Mouse (Mus musculus): ENCODE measurements around the gene Mcpt8. TPM values are rescaled to one million over a fixed set of nuclear protein-coding genes. Genes with fewer than 3 reads are reported as not detected.
"Not testable (repeated sequence)": the region's sequence is repeated elsewhere in the genome, so short reads cannot be mapped to it uniquely, and the experiment has no call there.

Mcpt8 gene
- total RNA-seq (2021): not detected
- long read RNA-seq, experiment 1: 0 reads
- long read RNA-seq, experiment 2: 0 reads

DNA sequence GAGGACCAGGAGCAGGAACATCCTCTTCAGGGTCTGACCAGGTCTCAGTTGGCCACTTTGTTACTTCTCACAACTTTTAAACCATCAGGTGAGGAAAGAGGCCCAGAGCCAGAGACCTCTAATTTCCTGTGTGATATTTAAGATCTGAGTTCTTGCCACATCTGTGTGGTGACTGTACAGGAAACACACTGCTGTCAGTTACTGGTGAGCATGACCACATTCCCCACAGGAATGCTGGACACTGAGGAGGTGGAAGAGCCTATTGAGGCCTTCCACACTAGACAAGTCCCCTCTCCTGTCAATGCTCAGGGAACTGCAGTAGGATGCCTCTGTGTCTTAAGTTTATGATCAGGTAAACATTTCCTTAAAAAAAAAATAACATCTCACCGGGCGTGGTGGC lies at the start of gene Mcpt8:
Gene Mcpt8 (minus strand): TSS at position 107 of the 400 bp plus-strand sequence.
- no peak for TF ChIP-seq CTCF (IDR thresholded peaks at IDR 0.05)
- DNase-seq: no peak
- H3K4me3 ChIP-seq: no peak within 1 kb of the TSS
- intact Hi-C loops (cut with DNase I): no loop called here
- no peak within 1 kb of the TSS for H3K27ac ChIP-seq

GRCm38 (mm10) chr14:56133675-56134074 lies 48.6 kb upstream of the Mcpt8 start:
- intact Hi-C loops (cut with DNase I); H3K4me3 ChIP-seq; H3K27ac ChIP-seq: not testable (repeated sequence)

DNA sequence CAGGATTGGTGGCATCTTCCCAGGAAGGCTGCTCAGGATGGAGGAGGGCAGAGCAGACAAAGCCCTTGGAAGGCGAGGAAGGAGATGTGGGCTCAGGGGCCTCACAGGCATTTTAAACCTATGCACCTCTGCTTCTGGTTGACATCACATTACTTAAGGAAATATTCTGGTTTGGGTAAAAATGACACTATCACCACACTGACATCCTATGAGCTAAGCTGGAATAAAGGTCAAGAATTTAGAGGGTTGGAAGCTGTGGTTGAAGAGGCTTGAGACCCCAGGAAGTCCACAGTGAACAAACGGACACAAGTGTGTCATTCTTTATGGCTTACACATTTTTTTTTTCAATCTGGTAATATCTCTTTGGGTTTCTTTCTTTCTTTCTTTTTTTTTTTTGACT lies 47.4 kb upstream of the Mcpt8 start, which contains the start of gene Gzmd:
Gene Gzmd (minus strand): TSS at position 101 of the 400 bp plus-strand sequence.
- H3K4me3 ChIP-seq; intact Hi-C loops (cut with DNase I): not testable (repeated sequence)

More at GRCm38 (mm10) chr14:56133675-56134074, 48.6 kb upstream of the Mcpt8 start:
- not testable (repeated sequence) for DNase-seq

GRCm38 (mm10) chr14:56128341-56128740 lies 43.3 kb upstream of the Mcpt8 start:
- H3K4me3 ChIP-seq: no peak overlapping the region
- DNase-seq: no peak
- intact Hi-C loops (cut with DNase I): no loop called here
- peak; percentile 12; the same call in 1 of the 2 replicates for TF ChIP-seq CTCF (IDR thresholded peaks at IDR 0.05)
- no peak overlapping the region for H3K27ac ChIP-seq

More for the DNA sequence above, 47.4 kb upstream of the Mcpt8 start, which contains the start of gene Gzmd:
- DNase-seq, H3K27ac ChIP-seq: not testable (repeated sequence)

GRCm38 (mm10) chr14:56123516-56123915 lies 38.4 kb upstream of the Mcpt8 start:
- H3K27ac ChIP-seq: no peak overlapping the region
- intact Hi-C loops (cut with DNase I): no loop called here
- no peak for DNase-seq
- TF ChIP-seq CTCF (IDR thresholded peaks at IDR 0.05): no peak
- H3K4me3 ChIP-seq: no peak overlapping the region

DNA sequence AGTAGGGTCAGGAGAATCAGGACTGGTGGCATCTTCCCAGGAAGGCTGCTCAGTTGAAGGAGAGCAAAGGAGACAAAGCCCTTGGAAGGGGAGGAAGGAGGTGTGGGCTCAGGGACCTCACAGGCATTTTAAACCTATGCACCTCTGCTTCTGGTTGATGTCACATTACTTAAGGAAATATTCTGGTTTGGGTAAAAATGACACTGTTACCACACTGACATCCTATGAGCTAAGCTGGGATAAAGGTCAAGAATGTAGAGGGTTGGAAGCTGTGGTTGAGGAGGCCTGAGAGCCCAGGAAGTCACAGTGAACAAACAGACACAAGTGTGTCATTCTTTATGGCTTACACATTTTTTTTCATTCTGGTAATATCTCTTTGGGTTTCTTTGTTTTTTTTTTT lies 35.5 kb upstream of the Mcpt8 start, which contains the start of gene Gzme:
Gene Gzme (minus strand): TSS at position 101 of the 400 bp plus-strand sequence.
- intact Hi-C loops (cut with DNase I): no loop called here
- DNase-seq: no peak
- no peak for TF ChIP-seq CTCF (IDR thresholded peaks at IDR 0.05)
- no peak within 1 kb of the TSS for H3K4me3 ChIP-seq
- no peak within 1 kb of the TSS for H3K27ac ChIP-seq

DNA sequence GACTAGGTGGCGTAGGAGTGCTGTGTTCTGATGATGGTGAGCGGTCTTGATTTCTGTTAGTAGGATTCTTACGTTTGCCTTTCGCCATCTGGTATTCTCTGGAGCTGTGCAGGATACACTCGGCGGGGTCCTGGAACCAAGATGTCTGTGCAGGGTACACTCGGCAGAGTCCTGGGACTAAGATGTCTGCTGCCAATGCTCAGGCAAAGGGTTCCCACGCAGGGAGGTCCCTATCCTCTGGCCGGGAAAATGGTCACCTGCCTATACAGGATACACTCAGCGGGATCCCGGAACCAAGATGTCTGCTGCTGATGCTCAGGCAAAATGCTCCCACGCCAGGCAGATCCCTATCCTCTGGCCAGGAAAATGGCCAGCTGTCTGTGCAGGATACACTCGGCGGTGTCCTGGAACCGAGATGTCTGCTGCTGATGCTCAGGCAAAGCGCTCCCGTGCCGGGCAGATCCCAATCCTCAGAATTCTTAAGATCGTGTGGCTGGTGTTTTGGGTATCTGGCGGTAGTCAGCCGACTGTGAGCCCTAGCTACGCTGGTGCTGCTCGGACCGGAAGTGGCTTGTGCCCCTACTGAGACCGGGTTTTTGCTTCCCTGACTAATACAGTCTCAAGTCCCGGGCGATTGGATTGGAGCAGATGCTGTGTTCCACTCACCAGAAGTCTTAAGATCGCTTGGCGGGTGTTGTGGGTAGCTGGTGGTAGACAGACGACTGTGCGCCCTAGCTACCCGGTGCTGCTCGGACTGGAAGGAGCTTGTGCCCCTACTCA lies 30.6 kb upstream of the Mcpt8 start:
- DNase-seq; H3K4me3 ChIP-seq; intact Hi-C loops (cut with DNase I); H3K27ac ChIP-seq: not testable (repeated sequence)

DNA sequence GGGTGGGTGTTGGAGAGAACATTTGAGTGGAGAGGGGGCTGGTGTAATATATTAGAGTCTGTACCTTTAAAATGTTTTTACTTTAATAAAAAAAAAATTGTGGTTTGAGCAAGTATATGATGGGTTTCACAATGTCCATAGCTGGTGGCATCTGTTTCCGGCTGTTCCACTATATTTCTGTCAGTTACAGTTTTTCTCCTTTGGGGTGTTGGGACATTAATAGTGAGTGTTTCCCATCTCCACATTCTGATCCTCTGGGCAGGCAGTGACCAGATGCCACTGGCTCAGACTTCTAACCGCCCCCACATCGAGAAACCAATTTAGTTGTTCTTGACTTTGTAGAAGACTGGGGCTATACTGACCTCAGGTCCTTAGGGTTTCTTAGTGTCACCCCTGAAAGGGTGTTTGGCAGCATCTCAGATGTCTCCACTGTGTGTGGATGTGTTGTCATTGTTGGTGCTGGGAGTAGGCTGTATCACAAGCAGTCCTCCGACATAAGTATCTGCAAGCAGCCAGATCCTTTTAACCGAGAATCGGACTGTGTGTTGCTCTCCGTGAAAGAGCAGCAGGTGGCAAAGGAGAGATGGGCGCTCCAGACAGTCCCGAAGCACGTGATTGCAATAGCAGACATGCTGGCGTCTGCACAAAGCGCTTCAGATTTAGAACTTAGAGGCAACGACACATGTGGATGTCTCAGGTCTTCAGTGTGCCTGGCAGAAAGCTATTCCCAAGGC lies 20.5 kb upstream of the Mcpt8 start:
- no peak for TF ChIP-seq CTCF (IDR thresholded peaks at IDR 0.05)
- Histone ChIP-seq H3K27ac (no peak overlapping the region), H3K4me3 (no peak overlapping the region)
- no peak for DNase-seq
- intact Hi-C loops (cut with DNase I): no loop called here

GRCm38 (mm10) chr14:56105016-56105415 lies 19.9 kb upstream of the Mcpt8 start:
- no peak for TF ChIP-seq CTCF (IDR thresholded peaks at IDR 0.05)
- no peak for DNase-seq
- intact Hi-C loops (cut with DNase I): no loop called here
- Histone ChIP-seq H3K27ac (no peak overlapping the region), H3K4me3 (no peak overlapping the region)

- H3K4me3 ChIP-seq: no peak overlapping the region
- TF ChIP-seq CTCF (IDR thresholded peaks at IDR 0.05): no peak
- DNase-seq: no peak
- H3K27ac ChIP-seq: no peak overlapping the region
- intact Hi-C loops (cut with DNase I): no loop called here
Measured at GRCm38 (mm10) chr14:56103452-56103851, 18.4 kb upstream of the Mcpt8 start.

- H3K4me3 ChIP-seq: no peak within 1 kb of the TSS
- no peak for TF ChIP-seq CTCF (IDR thresholded peaks at IDR 0.05)
- no peak for DNase-seq
- H3K27ac ChIP-seq: no peak within 1 kb of the TSS
- intact Hi-C loops (cut with DNase I): no loop called here
Measured at GRCm38 (mm10) chr14:56102386-56102785, 17.3 kb upstream of the Mcpt8 start, which contains the start of gene Ctsg. Gene Ctsg, minus strand, starts transcription at chr14:56102574.

DNA sequence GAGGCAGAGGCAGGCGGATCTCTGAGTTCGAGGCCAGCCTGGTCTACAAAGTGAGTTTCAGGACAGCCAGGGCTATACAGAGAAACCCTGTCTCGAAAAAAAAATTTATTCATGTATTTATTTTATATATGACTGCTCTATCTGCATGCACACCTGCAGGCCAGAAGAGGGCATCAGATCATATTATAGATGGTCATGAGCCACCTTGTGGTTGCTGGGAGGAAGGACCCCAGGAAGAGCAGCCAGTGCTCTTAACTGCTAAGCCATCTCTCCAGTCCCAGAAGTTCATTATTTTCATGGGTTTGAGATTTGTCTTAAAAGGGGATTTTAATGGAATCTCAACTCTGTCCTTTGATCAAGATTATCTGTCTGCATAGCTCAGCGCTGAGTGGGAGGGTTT lies 13.9 kb upstream of the Mcpt8 start:
- Histone ChIP-seq H3K27ac (no peak overlapping the region), H3K4me3 (no peak overlapping the region)
- DNase-seq: no peak
- TF ChIP-seq CTCF (IDR thresholded peaks at IDR 0.05): peak; percentile 28
- intact Hi-C loops (cut with DNase I): no loop called here

DNA sequence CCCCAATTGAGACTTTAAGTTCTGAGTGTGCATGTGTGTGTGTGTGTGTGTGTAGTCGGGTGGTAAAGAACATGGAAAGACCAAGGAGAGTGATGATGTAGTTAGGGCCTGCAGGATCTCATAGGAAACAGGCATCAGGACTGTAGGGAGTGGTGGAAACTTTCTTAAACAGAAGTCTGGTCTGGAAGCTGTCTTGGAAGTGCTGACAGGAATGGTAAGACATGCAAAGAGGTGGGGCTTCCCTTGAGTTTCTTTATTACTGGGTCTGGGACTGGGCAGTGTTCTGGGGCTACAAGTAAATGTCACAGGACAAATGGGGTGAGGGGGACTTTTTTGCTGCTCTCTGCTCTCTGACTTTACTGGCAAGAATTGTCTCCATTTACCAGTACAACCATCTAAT lies 12.5 kb upstream of the Mcpt8 start:
- intact Hi-C loops (cut with DNase I): no loop called here
- no peak for DNase-seq
- no peak overlapping the region for H3K4me3 ChIP-seq
- H3K27ac ChIP-seq: no peak overlapping the region
- TF ChIP-seq CTCF (IDR thresholded peaks at IDR 0.05): no peak

Data from gastrocnemius, adult 2 months (tissue).